Mouse (Mus musculus): ENCODE measurements at regions not wholly inside any gene's neighbourhood (a gene's known extent, or its start where the extent isn't known, plus 50 kb on each side); places are given as distances from the start of the nearest gene placed in this dataset.

DNA sequence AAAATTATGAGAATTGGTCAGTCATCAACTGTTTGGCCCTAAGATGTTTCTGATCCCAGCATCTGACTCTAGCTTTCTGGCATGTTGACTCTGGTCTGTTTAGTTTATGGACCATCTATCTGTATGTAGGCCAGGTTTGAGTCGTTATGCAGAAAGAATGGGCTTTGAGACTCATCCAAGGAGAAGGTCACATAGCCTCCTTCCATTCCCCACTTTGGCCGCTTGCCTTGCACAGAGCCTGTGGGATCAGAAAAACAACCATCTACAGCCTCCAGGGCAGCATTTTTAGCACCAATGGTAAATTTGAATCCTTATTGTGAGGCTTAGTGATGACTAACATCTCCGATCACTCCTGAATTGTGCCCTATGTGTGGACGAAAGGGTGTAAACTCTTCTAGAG is 257.9 kb upstream of the Id4 start:
- peak; percentile 56 for DNase-seq

DNA sequence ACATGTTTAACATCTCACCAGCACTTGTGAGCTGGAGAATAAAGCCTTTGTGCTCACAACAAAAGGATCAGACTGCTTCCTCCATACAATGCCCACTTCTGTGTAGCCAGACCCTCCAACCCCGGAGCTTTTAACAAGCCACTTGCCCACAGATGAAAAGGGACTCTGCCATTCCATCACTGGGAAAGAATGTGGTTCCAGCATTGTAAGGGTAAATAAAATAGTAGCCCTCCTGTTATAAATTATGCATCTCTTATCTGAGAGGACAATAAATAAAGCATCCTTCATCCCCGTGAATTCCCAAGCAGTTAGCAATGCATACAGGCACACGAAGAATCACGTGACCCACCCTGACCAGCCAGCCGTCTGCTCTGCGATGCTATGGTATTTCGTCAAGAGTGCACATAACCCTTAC is 247.7 kb upstream of the Id4 start:
- no peak for DNase-seq

GRCm38 (mm10) chr13:48015296-48015695 is 245.7 kb upstream of the Id4 start:
- no peak for DNase-seq

GRCm38 (mm10) chr13:48016051-48016450 is 245.0 kb upstream of the Id4 start:
- no peak for DNase-seq

DNA sequence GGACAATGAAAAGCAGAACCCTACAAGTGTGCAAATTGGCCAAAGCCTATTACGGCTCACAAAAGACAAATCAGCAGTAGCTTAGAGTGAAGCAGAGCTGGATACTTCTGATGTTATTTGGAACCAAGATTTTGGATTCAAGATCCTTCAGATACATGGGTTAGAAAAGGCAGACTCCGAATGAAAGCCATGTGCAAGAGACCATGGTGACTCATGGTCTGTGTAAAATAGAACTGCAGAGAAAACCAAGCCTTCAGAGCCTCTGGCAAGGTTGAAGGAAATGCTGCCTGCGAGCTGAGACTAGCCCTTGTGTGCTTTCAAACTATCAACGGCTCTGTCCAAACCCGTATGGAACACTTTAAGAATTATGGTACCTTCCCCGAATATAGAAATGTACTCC is 244.4 kb upstream of the Id4 start:
- no peak for DNase-seq

- DNase-seq: no peak
Measured at GRCm38 (mm10) chr13:48017649-48018048, 243.4 kb upstream of the Id4 start.

DNA sequence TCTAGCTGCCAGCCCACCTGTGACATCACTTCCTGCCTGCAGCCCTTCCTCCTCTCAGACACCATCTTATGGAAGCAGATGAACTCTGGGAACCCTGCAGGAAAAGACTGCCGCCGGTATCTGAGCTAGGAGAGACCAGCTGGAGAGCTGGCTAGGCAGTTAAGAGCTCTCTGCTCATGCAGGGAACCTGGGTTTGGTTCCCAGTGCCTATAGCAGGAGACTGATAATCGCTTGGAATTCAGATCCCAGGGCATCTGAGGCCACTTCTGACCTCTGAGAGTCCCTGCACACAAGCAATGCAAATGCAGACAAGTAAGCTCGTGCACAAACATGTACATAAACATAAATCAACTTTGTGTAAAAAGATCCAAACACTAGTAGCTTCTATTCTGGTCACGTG is 242.4 kb upstream of the Id4 start:
- DNase-seq: no peak

DNA sequence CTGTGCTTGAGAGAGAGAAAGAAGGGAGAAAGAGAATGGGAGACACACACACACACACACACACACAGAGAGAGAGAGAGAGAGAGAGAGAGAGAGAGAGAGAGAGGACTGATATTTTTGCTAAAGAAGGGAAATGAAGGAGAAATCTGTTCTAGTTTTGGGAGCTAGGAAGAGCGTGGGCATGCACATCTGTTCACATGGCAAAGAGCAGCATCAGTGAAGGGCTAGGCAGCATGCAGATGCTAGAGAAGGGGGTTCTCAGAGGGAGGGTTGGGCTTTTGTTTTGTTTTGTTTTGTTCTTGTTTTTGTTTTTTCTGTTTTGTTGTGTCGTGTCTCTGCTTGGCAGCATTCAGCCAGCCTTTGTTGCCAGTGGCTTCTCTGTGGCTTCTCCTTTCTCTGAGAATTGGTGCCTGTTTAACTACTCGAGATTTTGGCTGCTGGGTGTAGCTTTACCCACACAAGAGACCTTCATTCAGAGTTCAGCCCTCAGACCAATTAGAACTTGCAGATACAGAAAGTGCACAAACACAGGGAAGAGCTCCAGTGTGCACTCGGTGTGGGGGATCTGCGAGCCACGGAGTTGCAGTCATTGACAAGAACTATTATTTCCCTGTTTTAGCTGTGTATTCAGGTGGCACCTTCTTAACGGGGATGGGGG is 237.9 kb upstream of the Id4 start:
- no peak for DNase-seq

DNA sequence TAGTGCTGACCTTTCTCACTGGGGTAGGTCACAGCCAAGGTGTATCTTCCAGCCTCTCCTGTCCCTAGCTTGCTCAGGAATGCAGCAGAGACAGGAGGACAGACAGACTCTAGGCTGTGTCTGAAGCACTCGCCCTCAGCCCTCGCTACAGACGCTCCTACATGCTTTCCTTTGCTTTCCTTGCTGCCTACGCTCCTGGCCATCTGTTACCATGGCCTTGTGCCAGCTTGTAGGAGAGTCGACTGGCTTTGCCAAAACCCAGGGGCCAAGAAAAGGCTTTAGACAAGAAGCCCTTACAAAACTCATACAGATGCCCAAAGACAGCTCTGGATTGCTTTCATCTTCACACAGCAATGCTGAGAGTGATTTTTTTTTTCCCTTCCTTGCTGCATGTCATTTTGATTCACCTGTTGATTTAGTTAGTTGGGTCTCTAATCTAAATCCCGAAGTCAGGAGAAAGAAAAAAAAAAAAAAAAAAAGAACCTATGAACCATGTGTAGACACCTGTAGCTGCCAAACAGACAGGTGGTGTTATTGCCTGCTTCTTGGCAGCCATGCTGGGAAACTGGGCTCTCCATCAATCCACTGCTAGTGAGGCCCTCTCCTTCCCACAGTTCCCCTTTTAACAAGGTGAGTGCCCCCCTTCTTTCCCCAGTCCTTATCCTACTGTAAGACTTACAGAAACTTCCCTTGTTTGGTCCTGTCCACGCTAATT is 233.1 kb upstream of the Id4 start:
- DNase-seq: peak; percentile 63

GRCm38 (mm10) chr13:48031491-48031890 is 229.5 kb upstream of the Id4 start:
- no peak for DNase-seq

DNA sequence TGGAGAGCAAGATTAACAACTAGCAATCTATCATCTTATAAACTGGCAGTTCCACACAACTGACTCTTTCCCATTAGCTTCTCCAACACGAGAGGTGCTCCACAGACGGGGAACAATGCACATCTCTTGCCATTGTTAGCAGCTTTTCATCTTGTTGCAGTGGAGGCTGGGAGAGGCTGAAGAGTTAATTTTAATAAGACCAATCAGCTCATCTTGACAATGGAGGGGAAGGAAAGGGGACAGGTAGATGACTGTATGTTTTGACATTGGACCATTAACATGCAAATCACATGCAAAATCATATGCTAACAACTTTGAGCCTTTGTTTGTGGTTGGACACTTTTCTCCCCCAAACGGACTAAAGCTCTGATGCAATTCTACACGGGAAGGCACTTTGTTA is 218.9 kb upstream of the Id4 start:
- DNase-seq: no peak

DNA sequence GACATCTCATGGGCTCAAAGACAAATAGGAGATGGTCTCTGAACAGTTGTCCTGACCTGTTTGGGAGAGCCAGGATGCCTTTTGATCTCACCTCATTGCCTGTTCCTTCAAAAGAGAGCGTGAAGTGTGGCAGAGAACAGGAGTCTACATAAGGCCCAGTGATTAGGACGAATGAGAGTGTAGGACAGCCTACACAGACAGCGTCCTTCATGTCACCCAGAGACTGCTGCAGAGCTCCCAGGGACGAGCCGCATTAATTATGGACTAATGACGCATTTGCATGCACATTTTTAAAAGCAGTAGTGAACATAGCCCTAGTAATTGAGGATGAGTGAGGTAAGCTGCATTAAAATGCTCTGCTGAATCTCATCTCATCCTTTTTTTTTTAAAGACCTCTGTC is 218.5 kb upstream of the Id4 start:
- DNase-seq: no peak

GRCm38 (mm10) chr13:48046201-48046750 is 214.8 kb upstream of the Id4 start:
- DNase-seq: no peak

DNA sequence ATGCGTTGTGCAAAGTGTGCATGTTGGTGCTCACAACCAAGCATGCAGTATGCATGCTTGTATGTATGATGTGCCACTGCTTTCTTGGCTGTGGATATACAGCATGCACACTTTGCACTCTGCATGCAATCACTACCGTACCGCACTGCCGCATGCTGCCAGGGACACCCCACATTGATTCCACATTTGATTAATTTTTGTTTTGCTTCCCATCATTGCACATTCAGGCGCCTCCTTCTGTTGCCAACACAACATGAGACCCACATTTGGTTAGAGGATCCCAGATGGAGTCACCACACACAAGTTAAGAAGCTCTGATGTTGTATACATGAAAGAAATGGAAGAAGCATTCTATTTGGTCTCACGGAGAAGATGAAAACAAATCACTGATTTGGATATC is 211.2 kb upstream of the Id4 start:
- DNase-seq: no peak

DNA sequence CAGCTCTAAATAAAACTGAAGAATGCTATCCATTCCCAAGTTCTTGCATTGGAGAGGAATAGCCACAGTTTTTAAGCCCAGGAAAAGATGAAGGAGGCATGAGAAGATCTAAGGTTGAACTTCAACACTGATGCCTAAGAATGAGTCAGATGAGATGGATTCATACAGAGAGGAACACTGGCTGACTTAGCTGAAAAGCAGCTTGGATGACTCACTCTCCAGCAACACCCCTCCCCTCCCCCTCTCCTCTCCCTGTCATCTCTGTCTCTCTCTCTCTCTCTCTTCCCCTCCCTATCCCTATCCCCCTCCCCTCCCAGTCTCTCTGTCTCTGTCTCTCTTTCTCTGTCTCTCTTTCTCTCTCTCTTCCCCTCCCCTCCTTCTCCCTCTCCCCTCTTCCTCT is 186.4 kb upstream of the Id4 start:
- DNase-seq: peak; percentile 64

DNA sequence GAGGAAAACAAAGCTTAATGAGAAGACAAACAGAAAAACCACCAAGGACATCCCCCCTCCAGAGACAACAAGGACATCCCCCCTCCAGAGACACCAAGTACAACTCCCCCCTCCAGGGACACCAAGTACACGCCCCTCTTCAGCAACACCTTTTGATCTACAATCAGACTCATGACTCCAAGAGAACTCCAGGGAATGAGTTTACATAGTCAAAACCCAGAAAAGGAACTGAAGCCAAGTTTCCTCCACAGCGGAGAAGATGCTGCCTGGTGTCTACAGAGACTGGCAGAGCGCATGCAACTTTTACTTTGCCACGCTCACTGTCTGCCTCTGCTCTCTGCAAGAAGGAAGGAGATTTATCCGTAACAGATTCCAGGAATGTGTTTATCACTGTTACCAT is 185.7 kb upstream of the Id4 start:
- peak; percentile 29 for DNase-seq

GRCm38 (mm10) chr13:48078214-48078613 is 182.8 kb upstream of the Id4 start:
- no peak for DNase-seq

DNA sequence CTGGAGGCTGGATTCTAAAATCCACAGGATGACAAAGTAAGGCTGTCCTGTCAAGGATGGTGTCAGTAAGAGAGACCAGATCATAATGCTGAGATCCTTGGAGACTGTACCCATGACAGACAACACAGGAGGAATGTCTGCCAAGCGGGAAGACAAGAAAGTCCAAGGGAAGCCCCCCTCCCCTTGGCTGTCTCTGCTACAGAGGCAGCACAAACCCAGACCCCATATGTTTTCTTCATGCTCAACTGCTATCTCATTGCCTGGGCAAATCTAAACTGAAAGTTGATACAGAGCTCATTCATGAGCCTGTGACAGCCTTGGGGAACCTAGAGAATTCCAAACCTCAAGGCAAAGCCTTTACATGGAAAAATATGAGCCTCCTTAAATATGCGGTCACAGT is 177.7 kb upstream of the Id4 start:
- DNase-seq: no peak

DNA sequence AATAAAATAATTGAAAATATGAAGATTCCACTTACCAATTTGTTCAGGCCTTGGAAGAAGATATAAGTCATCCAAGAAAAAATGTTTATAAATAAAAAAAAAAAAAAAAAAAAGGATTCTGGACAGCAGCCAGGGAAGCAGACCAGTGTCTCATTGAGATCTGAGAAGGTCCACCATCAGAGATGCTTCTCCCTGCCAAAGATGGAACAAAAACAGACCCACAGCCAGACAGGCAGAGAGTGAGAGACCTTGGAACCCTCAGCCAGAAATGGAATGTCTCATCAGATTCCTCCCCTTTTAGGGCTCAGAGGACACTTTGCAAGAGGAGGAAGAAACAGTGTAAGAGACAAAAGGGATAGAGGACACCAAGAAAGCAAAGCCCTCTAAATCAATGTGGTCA is 177.2 kb upstream of the Id4 start:
- DNase-seq: peak; percentile 35

DNA sequence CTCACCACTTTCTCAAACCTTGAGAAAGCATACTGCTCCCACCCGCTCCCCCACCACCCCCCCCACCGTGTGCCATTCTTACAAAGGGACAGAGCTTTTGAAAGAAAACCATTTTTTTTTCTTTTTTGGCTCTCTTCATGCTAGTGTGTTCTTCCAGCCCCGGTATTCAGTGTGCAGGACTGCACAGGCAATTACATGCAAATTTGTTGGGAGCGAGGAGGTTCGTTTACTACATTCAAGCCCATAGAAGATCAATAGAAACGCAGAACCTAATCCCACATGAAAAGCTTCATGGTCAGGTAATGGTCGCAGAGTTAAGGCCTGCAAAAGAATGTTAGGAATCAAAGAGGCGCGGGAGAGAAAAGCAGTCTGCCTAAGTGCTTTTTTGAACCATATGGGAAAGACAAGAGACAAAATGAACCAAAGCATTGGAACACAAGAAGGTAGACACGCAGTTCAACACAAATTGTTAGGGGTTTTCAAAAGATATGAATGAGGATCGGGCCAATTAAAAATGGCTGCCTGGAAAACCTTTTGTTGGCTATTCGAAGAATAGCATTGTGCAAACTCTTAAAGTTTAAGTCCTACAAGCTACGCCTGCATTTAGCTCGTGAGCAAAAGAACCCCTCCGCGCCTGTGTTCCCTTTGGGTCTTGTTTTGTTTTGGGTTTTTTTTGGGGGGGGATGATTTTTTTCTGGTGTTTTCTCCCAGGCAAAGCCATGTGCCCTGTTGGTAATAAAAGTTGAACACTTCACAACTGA is 166.6 kb upstream of the Id4 start:
- no peak for DNase-seq

- no peak for DNase-seq
Measured at GRCm38 (mm10) chr13:48102156-48102555, 158.9 kb upstream of the Id4 start.

DNA sequence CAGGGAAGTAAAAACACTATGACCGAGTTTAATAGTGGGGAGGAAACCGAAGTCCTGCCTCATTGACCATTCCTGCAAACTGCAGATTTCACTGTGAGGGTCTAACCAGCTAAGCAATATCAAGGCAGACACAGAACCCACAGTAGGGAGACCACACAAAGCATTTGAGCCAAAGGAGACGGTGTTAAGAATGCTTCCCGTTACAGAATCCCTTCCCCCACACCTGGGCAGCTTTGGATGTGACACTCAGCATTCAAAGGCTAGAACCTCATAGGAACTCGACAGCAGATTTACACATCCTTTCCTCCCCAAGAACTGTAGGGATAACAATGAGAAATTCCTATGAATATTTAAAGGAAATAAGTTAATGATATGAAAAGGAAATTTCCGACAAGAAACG is 158.5 kb upstream of the Id4 start:
- DNase-seq: no peak

GRCm38 (mm10) chr13:48104766-48105165 is 156.3 kb upstream of the Id4 start:
- peak; percentile 11 for DNase-seq

GRCm38 (mm10) chr13:48106946-48107345 is 154.1 kb upstream of the Id4 start:
- no peak for DNase-seq

All from lung, postnatal 10 days (tissue).